Mouse (Mus musculus) liver, embryonic 16.5 days (tissue): ENCODE results near the gene Ywhab. TPM values are rescaled to one million over a fixed set of nuclear protein-coding genes. Genes with fewer than 3 reads are reported as not detected.

ENCODE experiments used
- ATAC-seq: fragments of 200-750 bp; cut with Nextera tagmentation; 2 replicates; pipeline ENCODE4 v1.8.0; 2017; ENCODE audit warnings: low read depth, mild to moderate bottlenecking, moderate number of reproducible peaks, moderate library complexity
- H3K27ac ChIP-seq: fragments of 300-500 bp; sonication (generic); 2 replicates; pipeline ENCODE4 v1.5.1; 2014; ENCODE audit warnings: mild to moderate bottlenecking, low read length
- H3K27me3 ChIP-seq: fragments of 300-500 bp; sonication (generic); 2 replicates; pipeline ENCODE4 v1.6.1; 2014; ENCODE audit warnings: low read depth, low read length, mixed read lengths; ENCODE audit not compliant: control insufficient read depth, insufficient read depth
- H3K36me3 ChIP-seq: fragments of 300-500 bp; sonication (generic); 2 replicates; pipeline ENCODE4 v1.6.1; 2014; ENCODE audit warnings: mild to moderate bottlenecking; ENCODE audit not compliant: control insufficient read depth, insufficient read depth
- H3K4me1 ChIP-seq: fragments of 300-500 bp; sonication (generic); 2 replicates; pipeline ENCODE4 v1.6.1; 2014; ENCODE audit warnings: low read depth, low read length, mixed read lengths; ENCODE audit not compliant: control insufficient read depth
- H3K4me2 ChIP-seq: fragments of 300-500 bp; sonication (generic); 2 replicates; pipeline ENCODE4 v1.6.1; 2014; ENCODE audit warnings: low read depth, low read length, mixed read lengths
- H3K4me3 ChIP-seq: fragments of 300-500 bp; sonication (generic); 2 replicates; pipeline ENCODE4 v1.5.1; 2014; ENCODE audit warnings: low read depth, mild to moderate bottlenecking, low read length
- H3K9ac ChIP-seq: fragments of 300-500 bp; sonication (generic); 2 replicates; pipeline ENCODE4 v1.6.1; 2014; ENCODE audit warnings: low read depth, low read length
- H3K9me3 ChIP-seq: fragments of 300-500 bp; sonication (generic); replicated peaks from 2 replicates; pipeline ENCODE4 v1.6.1; 2016; ENCODE audit warnings: low read length; ENCODE audit not compliant: control insufficient read depth
- WGBS: fragments of 180-500 bp; shearing (Covaris S2); extraction: QIAGEN DNeasy Blood & Tissue Kit; methylation state at CpG from one replicate; pipeline ENCODE4 v1.1.7; 2014; ENCODE audit not compliant: insufficient replicate concordance; 5-methylcytosine and 5-hydroxymethylcytosine counted together
- polyA plus RNA-seq: library from polyadenylated mRNA; unstranded; fragments of >200 nt; fragmentation: Nextera tagmentation; extraction: Ambion mirVana; gene quantifications from 2 replicates; pipeline ENCODE4 v1.2.1, GENCODE M21; 2015

Ywhab gene
- polyA plus RNA-seq, 1 experiment from 2014 or later = 82.9 TPM

- H3K27me3 ChIP-seq = no peaks in the 10 kb centered on the region
- H3K27ac ChIP-seq = no peak overlapping the region
- no peak for ATAC-seq
- H3K4me1 ChIP-seq = peaks cover 23% of the 10 kb centered on the region
- no peak overlapping the region for H3K9ac ChIP-seq
- no peak overlapping the region for H3K4me2 ChIP-seq
- no peak overlapping the region for H3K4me3 ChIP-seq
- H3K9me3 ChIP-seq = no peaks in the 10 kb centered on the region
- no peaks in the 10 kb centered on the region for H3K36me3 ChIP-seq
- WGBS = 56% methylated on average over 5 of the region's 5 CpGs
These were observed 9.7 kb downstream of the Ywhab start for GRCm38 (mm10) chr2:164004503-164004902.

DNA sequence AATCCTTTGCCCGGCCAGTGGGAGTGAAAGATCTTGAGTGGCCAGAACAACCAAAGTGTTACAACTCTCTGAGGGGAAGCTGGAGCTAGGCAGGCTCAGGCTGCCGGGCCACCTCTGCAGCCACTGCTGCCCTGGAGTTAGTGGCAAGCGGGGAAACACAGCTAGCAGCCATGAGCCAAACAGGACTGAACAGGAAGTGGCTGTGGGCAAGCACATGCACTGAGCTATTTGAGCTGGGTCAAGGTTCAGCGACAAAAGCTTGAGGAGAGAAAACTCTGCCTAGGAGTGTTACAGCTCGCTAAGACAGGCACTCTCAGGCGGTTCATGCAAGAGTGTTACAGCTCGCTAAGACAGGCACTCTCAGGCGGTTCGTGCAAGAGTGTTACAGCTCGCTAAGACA is 12.2 kb downstream of the Ywhab start:
- WGBS = 28% methylated on average over 10 of the region's 10 CpGs
- Histone ChIP-seq H3K27me3 (no peaks in the 10 kb centered on the region), H3K4me2 (no peak overlapping the region), H3K9me3 (no peaks in the 10 kb centered on the region), H3K4me3 (no peak overlapping the region), H3K36me3 (no peaks in the 10 kb centered on the region), H3K4me1 (peaks cover 23% of the 10 kb centered on the region), H3K9ac (no peak overlapping the region; the same call in 1 of the 2 replicates), H3K27ac (no peak overlapping the region)
- no peak for ATAC-seq

GRCm38 (mm10) chr2:164007547-164007946 is 12.8 kb downstream of the Ywhab start:
- Histone ChIP-seq H3K4me2 (no peak overlapping the region), H3K27me3 (no peaks in the 10 kb centered on the region), H3K4me1 (peaks cover 23% of the 10 kb centered on the region), H3K9me3 (no peaks in the 10 kb centered on the region), H3K27ac (no peak overlapping the region; the same call in 1 of the 2 replicates), H3K4me3 (no peak overlapping the region), H3K9ac (no peak overlapping the region), H3K36me3 (peaks cover 2% of the 10 kb centered on the region)
- no peak for ATAC-seq
- 79% methylated on average over 8 of the region's 8 CpGs for WGBS

- Histone ChIP-seq H3K4me1 (peaks cover 23% of the 10 kb centered on the region), H3K4me2 (no peak overlapping the region), H3K9ac (no peak overlapping the region), H3K27me3 (no peaks in the 10 kb centered on the region), H3K9me3 (no peaks in the 10 kb centered on the region), H3K27ac (no peak overlapping the region), H3K36me3 (peaks cover 6% of the 10 kb centered on the region), H3K4me3 (no peak overlapping the region)
- no peak for ATAC-seq
- 67% methylated on average over 2 of the region's 2 CpGs for WGBS
These were observed 13.3 kb downstream of the Ywhab start for GRCm38 (mm10) chr2:164007987-164008545.

DNA sequence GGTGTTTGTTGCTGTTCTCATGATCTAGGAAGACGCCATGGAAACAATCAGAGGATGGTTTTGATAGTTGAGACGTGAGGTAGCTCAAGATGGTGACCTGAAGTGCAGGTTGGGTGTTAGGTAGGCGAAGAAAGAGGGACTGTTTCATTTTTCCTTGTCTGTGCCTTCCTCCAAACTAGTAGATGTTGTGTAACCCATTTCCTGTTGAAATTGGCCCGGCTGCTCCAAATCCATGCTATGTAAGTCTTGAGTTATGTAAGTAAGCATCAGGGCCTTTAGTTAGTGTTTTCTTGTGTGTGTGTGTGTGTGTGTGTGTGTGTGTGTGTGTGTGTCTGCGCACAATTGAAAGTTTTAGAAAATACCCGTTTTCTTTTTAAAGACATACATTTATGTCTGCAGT is 14.5 kb downstream of the Ywhab start:
- H3K4me1 ChIP-seq = peaks cover 20% of the 10 kb centered on the region
- no peak overlapping the region for H3K9ac ChIP-seq
- H3K36me3 ChIP-seq = peaks cover 14% of the 10 kb centered on the region
- no peak overlapping the region for H3K4me2 ChIP-seq
- H3K27me3 ChIP-seq = no peaks in the 10 kb centered on the region
- H3K9me3 ChIP-seq = no peaks in the 10 kb centered on the region
- no peak overlapping the region for H3K27ac ChIP-seq
- WGBS = 53% methylated on average over 6 of the region's 6 CpGs
- no peak overlapping the region for H3K4me3 ChIP-seq
- no peak for ATAC-seq

- peaks cover 14% of the 10 kb centered on the region for H3K4me1 ChIP-seq
- H3K27ac ChIP-seq = no peak overlapping the region
- 73% methylated on average over 5 of the region's 5 CpGs for WGBS
- no peak overlapping the region for H3K4me3 ChIP-seq
- no peaks in the 10 kb centered on the region for H3K9me3 ChIP-seq
- no peak for ATAC-seq
- H3K27me3 ChIP-seq = no peaks in the 10 kb centered on the region
- H3K9ac ChIP-seq = no peak overlapping the region
- peaks cover 23% of the 10 kb centered on the region for H3K36me3 ChIP-seq
- no peak overlapping the region for H3K4me2 ChIP-seq
These were observed 15.7 kb downstream of the Ywhab start for GRCm38 (mm10) chr2:164010496-164010895.

DNA sequence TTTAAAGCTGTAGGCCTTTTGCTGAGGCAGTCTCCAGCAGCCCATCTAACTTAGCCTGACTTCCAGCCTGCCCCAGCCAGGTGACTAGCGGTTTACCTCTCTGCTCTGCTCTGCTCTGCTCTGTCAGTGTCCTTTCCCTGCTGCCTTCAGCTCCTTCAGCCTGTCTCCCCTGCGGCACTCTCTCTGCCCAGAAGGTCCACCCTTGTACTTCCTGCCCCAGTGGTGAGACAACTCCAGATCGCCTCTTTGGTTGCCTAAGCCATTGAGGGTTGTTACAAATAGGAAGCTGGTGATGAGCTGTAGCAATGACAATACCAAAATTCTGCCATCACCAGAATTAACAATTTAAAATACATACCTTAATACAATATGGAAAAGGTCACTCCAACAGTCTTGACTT is 16.2 kb downstream of the Ywhab start:
- 64% methylated on average over 3 of the region's 3 CpGs for WGBS
- ATAC-seq = no peak
- H3K27ac ChIP-seq = no peak overlapping the region
- no peak overlapping the region for H3K9ac ChIP-seq
- H3K4me1 ChIP-seq = peaks cover 14% of the 10 kb centered on the region
- H3K27me3 ChIP-seq = no peaks in the 10 kb centered on the region
- H3K4me2 ChIP-seq = no peak overlapping the region
- H3K4me3 ChIP-seq = no peak overlapping the region
- peaks cover 27% of the 10 kb centered on the region for H3K36me3 ChIP-seq
- no peaks in the 10 kb centered on the region for H3K9me3 ChIP-seq

GRCm38 (mm10) chr2:164015304-164015703 is 20.5 kb downstream of the Ywhab start:
- H3K36me3 ChIP-seq = peaks cover 47% of the 10 kb centered on the region

GRCm38 (mm10) chr2:164018910-164019309 is 24.1 kb downstream of the Ywhab start:
- ATAC-seq = no peak
- H3K4me3 ChIP-seq = no peak overlapping the region
- no peak overlapping the region for H3K27ac ChIP-seq
- no peak overlapping the region for H3K4me2 ChIP-seq
- peaks cover 36% of the 10 kb centered on the region for H3K36me3 ChIP-seq
- H3K9me3 ChIP-seq = no peaks in the 10 kb centered on the region
- H3K9ac ChIP-seq = no peak overlapping the region
- H3K27me3 ChIP-seq = no peaks in the 10 kb centered on the region
- 62% methylated on average over 3 of the region's 3 CpGs for WGBS
- no peaks in the 10 kb centered on the region for H3K4me1 ChIP-seq

More at GRCm38 (mm10) chr2:164015304-164015703, 20.5 kb downstream of the Ywhab start:
- Histone ChIP-seq H3K27me3 (no peaks in the 10 kb centered on the region), H3K4me2 (no peak overlapping the region), H3K4me1 (no peaks in the 10 kb centered on the region), H3K9ac (no peak overlapping the region), H3K4me3 (no peak overlapping the region), H3K27ac (no peak overlapping the region), H3K9me3 (no peaks in the 10 kb centered on the region)
- ATAC-seq = no peak
- 83% methylated on average over 16 of the region's 16 CpGs for WGBS
